Mouse (Mus musculus): ENCODE measurements around the gene Gm14698. TPM values are rescaled to one million over a fixed set of nuclear protein-coding genes. Genes with fewer than 3 reads are reported as not detected.

The Gm14698 gene
- polyA plus RNA-seq (2012; rRNA removed) = 0.21 and 0.26 TPM in 2 replicates

DNA sequence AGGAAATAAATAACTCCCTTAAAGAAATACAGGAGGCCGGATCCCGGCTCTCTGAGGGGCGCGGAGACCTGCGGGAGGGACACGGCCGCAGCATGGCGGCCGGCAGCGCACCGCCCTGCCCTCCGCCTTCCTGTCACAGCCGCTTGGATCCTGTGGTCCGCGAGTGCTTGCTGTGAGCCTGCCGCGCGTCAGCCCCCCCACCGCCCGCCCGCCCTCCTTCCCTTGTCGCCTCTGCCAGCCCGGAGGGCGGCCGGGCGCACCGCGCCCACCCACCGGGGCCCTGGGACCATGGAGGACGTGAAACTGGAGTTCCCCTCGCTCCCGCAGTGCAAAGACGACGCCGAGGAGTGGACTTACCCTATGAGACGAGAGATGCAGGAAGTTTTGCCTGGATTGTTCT lies at the start of gene Gm14698:
Gene Gm14698, plus strand, starts transcription at position 35 of the 400 bp plus-strand sequence.

Other genes starting within 250 kb of the Gm14698 start
- 22.0 and 25.3 TPM in 2 replicates for gene Fmr1, start 142.6 kb upstream of the Gm14698 start, polyA plus RNA-seq (2012; rRNA removed)
- gene Fmr1nb, start 59.3 kb upstream of the Gm14698 start, polyA plus RNA-seq (2012; rRNA removed) = 0.61 and 0.99 TPM in 2 replicates
- gene Gm6812, start 72.0 kb downstream of the Gm14698 start, polyA plus RNA-seq (2012; rRNA removed) = not detected in 2 replicates

Measured in liver, embryonic 14 days (tissue).